Mouse (Mus musculus) cerebellum, adult 9-11 months (tissue): Measurements from ENCODE around the gene Ptgr2.
A peak's percentile ranks its signal among the peaks of the same experiment; 100 is the strongest.
"Not testable (repeated sequence)": the region's sequence is repeated elsewhere in the genome, so short reads cannot be mapped to it uniquely, and the experiment has no call there.

Experiments used
- DNase-seq: peaks from one replicate; pipeline ENCODE4 v3.0.0; 2022

Ptgr2 gene

DNA sequence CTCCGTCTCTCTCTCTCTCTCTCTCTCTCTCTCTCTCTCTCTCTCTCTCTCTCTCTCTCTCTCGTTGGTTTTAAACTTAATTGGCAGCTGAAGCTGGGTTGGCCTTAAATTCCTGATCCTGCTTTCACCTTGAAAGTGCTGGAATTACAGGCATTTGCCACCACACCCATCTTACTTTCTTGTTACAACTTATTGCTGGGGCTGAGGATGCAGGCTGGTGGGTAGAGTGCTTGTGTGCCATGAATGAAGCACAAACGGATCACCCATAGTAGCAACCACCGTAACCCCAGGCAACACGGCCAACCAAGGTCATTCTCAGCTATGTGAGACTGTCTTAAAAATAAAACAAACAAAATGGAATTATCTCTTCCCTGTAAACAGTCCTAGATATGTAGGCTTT, 26.3 kb downstream of the Ptgr2 start:
- no peak for DNase-seq

DNA sequence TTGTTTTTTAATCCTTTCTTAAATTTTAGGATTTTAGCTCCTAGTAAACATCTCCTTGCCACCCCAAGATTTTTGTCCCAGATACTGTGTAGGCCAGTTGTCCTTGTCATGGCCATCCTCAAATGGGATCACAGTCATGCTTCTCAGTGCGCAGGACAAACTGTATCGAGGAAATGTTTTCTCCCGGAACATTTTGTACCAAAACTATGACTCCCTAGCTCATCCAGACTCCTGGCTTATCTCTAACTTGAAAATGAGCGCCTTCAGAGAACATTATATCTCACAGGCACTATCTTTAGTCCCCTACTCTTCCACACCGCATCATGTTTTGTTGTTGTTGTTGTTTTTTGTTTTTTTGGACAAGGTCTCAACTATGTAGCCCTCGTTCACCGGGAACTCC, 31.0 kb downstream of the Ptgr2 start:
- DNase-seq = no peak

DNA sequence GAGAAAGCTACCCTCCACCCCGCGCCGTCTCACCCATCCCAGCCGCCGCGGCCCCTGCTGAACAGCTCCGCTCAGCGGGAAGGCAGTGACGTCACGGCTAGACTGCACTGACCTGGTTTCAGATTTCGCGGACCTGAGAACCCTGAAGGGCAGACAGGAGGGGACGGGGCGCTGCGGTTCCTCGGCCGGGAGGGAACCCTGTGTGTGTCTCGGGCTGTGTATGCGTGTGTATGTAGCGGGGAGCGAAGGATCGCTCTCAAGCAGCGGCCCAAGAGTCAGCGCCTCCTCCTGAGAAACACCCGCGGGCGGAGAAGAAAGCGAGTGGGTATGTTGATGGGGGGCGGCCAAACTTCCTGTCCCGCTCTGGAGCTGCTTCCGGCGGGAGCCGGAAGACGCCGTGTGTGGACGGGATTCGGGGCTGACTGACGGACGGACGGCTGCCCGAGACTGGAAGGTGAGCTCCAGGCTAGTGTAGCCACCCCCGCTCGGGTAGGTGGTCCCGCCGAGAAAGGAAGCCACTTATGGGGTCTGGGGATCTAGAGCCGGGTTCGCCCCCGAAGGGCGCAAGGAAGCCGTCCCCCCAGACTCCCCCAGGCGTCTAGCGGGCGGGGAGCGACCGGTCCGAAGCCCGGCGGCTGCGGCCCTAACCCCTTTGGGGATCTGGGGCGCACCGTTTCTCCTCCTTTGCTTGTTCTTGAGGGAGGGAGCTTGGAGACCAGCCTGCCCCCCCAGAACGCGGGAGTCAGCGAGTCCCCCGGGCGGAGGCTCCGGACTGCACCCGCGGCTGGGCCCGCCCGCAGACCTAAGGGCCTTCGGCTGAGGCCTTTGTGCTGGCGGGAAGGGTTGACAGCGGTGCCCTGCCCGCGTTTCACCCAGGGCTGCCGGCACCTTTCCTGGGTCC, 31.9 kb downstream of the Ptgr2 start, which contains the start of gene Zfp410:
Gene Zfp410, plus strand, starts transcription at position 132 of the 901 bp plus-strand sequence.
- DNase-seq = peak; percentile 88

DNA sequence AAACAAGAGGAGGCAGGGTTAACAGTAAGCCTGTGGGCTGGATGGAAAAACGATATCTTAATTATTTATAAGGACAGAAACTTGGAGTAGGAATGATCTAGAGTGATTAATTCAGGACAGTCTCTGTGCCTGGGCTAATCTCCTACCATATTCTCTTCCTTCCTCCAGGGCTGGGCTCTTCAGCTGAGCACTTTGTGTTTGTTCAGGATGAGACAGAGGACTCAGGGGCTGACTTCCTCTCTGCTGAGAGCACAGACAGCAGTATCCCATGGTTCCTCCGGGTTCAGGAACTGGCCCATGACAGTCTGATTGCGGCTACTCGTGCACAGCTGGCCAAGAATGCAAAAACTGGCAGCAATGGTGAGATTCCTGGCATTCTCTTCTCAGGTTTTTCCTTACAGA, 42.1 kb downstream of the Ptgr2 start:
- DNase-seq = no peak

DNA sequence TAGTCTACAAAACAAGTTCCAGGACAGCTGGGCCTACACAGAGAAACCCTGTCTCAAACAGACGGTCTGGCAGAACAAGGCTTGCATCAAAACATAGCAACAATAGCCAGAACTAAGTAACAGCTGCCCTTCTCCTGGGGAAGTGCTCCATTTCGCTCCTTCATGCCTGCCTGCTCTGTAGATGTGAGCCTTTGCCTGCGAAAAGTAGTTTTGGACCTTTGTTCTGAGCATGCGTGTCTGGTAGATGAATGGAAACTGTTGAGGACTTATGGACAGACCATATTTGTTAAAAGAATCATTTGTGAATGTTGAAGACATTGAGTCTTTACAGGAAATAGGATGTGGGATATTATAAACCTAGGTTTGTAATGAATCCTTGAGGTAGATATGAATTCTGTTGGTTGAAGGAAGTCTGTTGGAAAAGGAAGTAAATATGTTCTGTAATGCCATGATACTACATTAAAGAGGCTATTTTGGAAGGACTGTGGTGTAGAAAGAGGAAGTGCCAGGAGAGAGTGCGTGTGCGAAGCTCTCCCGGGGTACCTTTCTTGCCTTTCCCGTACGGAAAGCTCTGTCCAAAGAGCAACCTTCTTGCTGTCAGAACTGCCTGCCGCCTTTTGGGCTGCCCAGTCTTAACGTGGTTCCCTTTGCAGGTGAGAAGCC, 52.1 kb downstream of the Ptgr2 start:
- no peak for DNase-seq

DNA sequence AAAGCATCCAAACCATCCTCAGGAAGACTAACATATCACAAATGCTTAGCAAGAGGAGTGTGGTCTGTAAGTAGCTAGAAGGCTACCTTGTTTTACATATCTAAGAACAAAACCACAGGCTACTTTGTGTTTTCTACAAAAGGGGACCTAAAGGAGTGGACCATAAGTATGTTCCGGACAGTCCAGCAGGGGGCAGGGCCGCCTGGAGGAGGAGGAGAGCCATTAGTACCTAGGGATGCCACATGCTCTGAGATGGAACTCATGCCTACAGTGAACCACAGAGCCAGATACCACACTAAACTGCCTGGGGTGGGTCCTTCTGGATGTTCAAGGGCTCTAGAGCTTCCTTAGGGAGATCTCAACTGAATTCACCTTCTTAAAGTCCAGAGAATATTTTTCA, 62.2 kb downstream of the Ptgr2 start:
- DNase-seq = no peak

DNA sequence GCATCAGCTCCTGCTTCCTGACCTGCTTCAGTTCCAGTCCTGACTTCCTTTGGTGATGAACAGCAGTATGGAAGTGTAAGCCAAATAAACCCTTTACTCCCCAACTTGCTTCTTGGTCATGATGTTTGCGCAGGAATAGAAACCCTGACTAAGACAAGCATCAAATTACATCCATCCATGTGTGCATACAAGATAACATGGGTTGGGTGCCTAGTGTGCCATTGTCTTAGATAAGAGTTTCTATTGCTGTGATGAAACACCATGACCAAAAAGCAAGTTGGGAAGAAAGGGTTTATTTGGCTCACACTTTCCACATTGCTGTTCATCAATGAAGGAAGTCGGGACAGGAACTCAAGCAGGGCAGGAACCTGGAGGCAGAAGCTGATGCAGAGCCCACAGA, 73.7 kb downstream of the Ptgr2 start:
- not testable (repeated sequence) for DNase-seq

DNA sequence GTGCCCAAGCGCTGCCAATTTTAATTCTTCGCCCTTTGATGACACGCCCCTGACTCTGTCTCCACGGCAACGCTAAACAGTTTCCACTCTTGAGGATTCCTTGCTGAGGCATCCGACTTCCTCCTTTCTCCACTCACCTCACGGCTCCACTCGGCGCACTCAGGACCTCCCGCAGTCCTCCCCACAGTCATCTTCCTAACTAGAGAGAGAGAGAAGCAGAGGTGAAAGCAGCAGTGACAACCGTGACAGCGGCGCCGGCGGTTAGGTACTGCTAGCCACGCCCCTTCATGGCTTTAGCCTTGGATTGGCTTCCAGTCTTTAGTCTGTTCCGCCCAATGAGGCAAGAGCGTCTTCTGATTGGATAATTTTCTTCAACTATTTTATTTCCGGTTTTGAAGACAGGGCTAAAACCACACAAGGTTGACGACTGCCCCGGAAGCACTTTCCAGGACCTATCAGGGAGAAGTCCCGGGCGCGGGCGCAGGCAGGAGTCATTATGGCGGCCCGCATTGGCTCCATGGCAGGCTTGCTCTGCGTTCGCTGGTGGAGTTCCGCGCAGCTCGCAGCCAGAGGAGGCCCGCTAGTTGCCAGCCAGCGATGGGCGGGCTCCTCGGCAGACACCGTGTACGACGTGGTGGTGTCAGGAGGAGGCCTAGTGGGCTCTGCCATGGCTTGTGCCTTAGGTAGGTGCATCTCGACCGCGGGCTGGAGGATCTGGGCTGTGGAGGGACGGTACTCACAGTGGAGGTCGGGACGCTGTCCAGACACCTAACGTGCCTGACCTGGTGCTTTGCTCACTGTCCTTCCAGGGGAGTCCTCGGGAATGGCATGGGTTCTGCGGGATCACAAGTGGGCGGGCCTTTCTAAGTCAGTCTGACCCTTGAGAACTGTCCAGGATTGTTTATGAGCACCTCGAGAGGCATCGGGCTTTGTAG, 76.8 kb downstream of the Ptgr2 start, which contains the start of the genes Coq6 and Fam161b:
Gene Coq6, plus strand, starts transcription at position 103 of the 935 bp plus-strand sequence.
Gene Fam161b, minus strand, starts transcription at position 279 of the 935 bp plus-strand sequence.
- DNase-seq = peak; percentile 97

DNA sequence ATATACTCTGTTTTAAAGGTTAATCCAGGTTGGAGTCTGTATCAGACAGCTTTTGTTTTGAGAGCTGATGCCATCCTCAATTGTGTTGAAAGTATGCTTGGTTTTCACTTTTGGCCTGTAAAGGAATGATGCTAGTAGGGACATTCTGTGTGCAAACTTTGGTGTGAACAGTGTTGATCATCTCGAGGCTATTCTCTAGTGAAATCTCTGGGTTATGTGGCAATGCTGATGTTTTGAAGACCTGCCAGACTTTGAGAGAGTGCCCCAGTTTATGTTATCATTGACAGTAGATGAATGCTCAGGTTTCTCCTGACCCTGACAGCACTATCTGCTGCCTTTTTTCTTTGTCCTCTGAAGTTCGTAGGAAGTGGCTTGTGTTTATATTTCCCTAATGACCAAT, 77.8 kb downstream of the Ptgr2 start:
- DNase-seq = no peak

DNA sequence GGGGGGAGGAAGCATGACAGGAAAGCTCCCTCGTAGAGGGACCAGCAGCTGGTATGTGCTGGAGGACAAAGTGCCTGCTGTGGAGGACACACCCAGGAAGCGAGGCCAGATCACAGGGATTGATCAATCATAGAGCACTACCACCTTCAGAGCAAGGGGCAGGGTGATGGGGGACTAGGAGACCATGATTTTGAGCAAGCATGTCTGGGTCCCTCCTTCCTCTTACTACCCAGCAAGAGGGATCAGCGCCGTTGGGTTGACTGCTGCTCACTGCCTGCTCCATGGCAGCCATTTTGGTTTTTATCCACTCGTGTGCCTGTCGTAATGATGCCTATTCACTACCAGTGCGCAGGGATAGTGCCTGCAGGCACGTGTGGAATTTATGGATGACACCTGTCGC, 79.3 kb downstream of the Ptgr2 start:
- DNase-seq = no peak

DNA sequence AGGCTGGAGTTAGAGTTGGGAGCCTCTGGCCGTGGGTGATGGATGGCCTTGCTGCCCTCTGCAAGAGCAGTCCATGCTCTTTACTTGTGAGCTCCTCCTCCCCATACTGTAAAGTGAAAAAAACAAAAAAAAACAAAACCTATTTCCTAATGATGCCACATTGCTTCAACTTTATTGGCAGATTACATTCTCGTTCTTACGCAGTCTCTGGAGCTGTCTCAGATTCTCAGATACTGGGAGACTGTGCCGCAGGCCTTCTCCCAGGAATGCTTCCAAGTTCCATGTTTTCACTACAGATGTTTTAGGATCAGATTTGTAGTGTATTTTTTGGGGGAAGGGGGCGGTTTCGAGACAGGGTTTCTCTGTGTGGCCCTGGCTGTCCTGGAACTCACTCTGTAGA, 80.1 kb downstream of the Ptgr2 start:
- no peak for DNase-seq
